Mouse (Mus musculus) heart, postnatal 0 days (tissue): Measurements from ENCODE around the gene Ushbp1. TPM values are rescaled to one million over a fixed set of nuclear protein-coding genes. Genes with fewer than 3 reads are reported as not detected.

Source experiments
- ATAC-seq: fragments of 200-750 bp; cut with Nextera tagmentation; 2 replicates; pipeline ENCODE4 v1.8.0; 2017; ENCODE audit warnings: low read depth, moderate number of reproducible peaks, moderate library complexity; ENCODE audit not compliant: insufficient read depth
- DNase-seq: peaks from one replicate; pipeline ENCODE4 v3.0.0-alpha.2; 2016; ENCODE audit warnings: low spot score
- H3K27ac ChIP-seq: fragments of 300-500 bp; sonication (generic); 2 replicates; pipeline ENCODE4 v1.5.1; 2014; ENCODE audit warnings: low read depth, mild to moderate bottlenecking
- H3K27me3 ChIP-seq: fragments of 300-500 bp; sonication (generic); 2 replicates; pipeline ENCODE4 v1.6.1; 2014; ENCODE audit warnings: low read length, mixed read lengths; ENCODE audit not compliant: control insufficient read depth, insufficient read depth
- H3K36me3 ChIP-seq: fragments of 300-500 bp; sonication (generic); replicated peaks from 2 replicates; pipeline ENCODE4 v1.6.1; 2014; ENCODE audit warnings: low read length, mixed read lengths; ENCODE audit not compliant: control insufficient read depth, insufficient read depth
- H3K4me1 ChIP-seq: fragments of 300-500 bp; sonication (generic); 2 replicates; pipeline ENCODE4 v1.6.1; 2014; ENCODE audit warnings: antibody characterized with exemption; ENCODE audit not compliant: control insufficient read depth, insufficient read depth
- H3K4me2 ChIP-seq: fragments of 300-500 bp; sonication (generic); 2 replicates; pipeline ENCODE4 v1.6.1; 2014; ENCODE audit warnings: low read depth, mild to moderate bottlenecking, low read length, moderate library complexity
- H3K4me3 ChIP-seq: fragments of 300-500 bp; sonication (generic); 2 replicates; pipeline ENCODE4 v1.5.1; 2014; ENCODE audit warnings: low read depth, low read length
- H3K9ac ChIP-seq: fragments of 300-500 bp; sonication (generic); replicated peaks from 2 replicates; pipeline ENCODE4 v1.6.1; 2014; ENCODE audit warnings: low read depth, low read length, mixed read lengths
- H3K9me3 ChIP-seq: fragments of 300-500 bp; sonication (generic); replicated peaks from 2 replicates; pipeline ENCODE4 v1.6.1; 2016; ENCODE audit warnings: low read length; ENCODE audit not compliant: control insufficient read depth
- CTCF ChIP-seq: IDR thresholded peaks from 2 replicates; pipeline ENCODE4 v1.5.1; 2016; ENCODE audit warnings: antibody characterized with exemption, control low read depth, low read depth
- EP300 ChIP-seq: IDR thresholded peaks from 2 replicates; pipeline ENCODE4 v1.6.1; 2016; ENCODE audit warnings: antibody characterized with exemption, low read depth
- WGBS: fragments of 180-500 bp; shearing (Covaris S2); extraction: QIAGEN DNeasy Blood & Tissue Kit; methylation state at CpG from one replicate; pipeline ENCODE4 v1.1.7; 2014; 5-methylcytosine and 5-hydroxymethylcytosine counted together
- polyA plus RNA-seq: library from polyadenylated mRNA; unstranded; fragments of >200 nt; fragmentation: Nextera tagmentation; extraction: Ambion mirVana; gene quantifications from 2 replicates; pipeline ENCODE4 v1.2.1, GENCODE M21; 2015
- total RNA-seq: library from RNA; depleted of rRNA; stranded (reverse); fragments of >200 nt; gene quantifications from 2 replicates; pipeline ENCODE4 v1.2.3, GENCODE M21; 2014; ENCODE audit warnings: low replicate concordance

Gene Ushbp1
- total and polyA plus RNA-seq, 2 experiments from 2014 or later: 21.6 to 47.3 TPM

DNA sequence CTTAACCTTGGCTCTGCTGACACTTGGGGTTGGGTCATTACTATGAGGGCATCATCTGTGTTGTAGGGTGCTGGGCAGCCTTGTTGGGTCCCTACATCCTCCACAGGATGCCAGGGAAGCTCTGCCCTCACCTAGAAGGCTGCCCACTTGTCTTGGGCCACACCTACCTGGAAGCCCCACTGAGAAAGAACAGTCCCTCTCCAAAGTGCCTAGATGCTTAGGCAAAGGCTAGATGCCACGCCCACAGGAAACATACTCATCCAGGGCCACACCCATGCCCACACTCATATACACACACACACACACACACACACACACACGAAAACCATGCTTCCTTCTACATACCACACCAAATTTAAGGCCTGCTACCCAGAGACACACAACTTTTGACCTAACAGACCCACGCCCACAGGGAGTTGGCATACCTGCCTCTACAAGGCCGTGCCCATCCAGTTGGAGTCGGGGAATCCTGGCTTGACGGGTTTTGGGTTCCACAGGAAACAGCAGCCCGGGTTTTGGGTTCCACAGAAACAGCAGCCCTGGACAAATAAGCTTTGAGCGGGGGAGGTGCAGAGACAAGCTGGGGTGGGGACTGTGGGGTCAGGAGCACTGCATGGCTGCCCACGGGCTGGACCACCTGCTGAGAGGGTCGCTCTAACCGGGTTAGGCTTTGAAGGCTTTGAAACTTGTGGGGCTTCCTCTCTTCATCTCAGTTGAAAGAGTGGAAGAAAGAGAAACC lies 16.1 kb upstream of the Ushbp1 start:
- WGBS: 45% methylated on average over 11 of the region's 11 CpGs

DNA sequence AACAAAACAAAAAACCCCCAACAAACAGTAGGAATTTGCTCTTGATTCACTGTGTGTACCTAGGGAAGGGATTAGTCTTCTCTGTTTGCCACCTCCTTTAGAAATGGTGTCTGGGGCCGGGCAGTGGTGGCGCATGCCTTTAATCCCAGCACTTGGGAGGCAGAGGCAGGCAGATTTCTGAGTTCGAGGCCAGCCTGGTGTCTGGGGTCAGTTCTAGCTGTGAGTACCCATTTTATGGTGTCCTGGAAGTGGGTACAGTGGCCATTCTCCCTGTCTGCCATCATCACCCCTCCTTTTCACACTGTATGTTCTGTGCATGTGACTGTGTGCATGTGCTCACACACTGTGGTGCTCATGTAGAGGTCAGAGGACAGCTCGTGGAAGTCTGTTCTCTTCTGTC lies 12.6 kb upstream of the Ushbp1 start:
- Histone ChIP-seq H3K9ac (no peak overlapping the region), H3K36me3 (peaks cover 13% of the 10 kb centered on the region; the same call in 1 of the 2 replicates), H3K27me3 (no peaks in the 10 kb centered on the region), H3K4me2 (no peak overlapping the region), H3K4me3 (no peak overlapping the region), H3K9me3 (no peaks in the 10 kb centered on the region), H3K27ac (no peak overlapping the region), H3K4me1 (peaks cover 11% of the 10 kb centered on the region)
- ATAC-seq (no peak), DNase-seq (no peak)
- TF ChIP-seq EP300: no peak
- no peak for TF ChIP-seq CTCF
- 95% methylated on average over 4 of the region's 4 CpGs for WGBS

More for the DNA sequence above, 16.1 kb upstream of the Ushbp1 start:
- no peak overlapping the region for H3K9ac ChIP-seq
- H3K36me3 ChIP-seq: peaks cover 13% of the 10 kb centered on the region; the same call in 1 of the 2 replicates
- ATAC-seq: no peak
- H3K4me2 ChIP-seq: no peak overlapping the region
- H3K4me1 ChIP-seq: peaks cover 4% of the 10 kb centered on the region
- TF ChIP-seq EP300 (no peak), CTCF (no peak)
- no peak overlapping the region for H3K4me3 ChIP-seq
- no peaks in the 10 kb centered on the region for H3K27me3 ChIP-seq
- no peaks in the 10 kb centered on the region for H3K9me3 ChIP-seq
- no peak for DNase-seq
- H3K27ac ChIP-seq: no peak overlapping the region

DNA sequence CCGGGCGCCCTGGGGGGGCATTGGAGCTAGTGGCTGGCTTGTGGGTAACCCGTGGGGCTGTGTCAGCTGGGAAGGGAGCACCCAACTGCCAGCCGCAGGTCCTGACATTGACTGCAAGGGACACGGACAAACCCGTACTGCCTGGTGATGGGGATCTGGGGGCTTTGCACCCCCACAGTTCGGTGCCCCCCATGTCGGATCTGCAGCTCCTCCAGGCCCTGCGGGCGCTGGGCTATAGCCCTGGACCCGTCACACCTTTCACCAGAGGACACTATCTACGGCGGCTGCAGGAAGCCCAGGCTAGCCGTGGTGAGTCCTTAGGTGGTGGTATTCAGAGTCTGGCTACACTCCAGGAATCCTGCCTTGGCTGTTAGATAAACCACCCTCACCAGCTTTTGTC lies 11.8 kb upstream of the Ushbp1 start:
- DNase-seq (no peak), ATAC-seq (no peak)
- Histone ChIP-seq H3K4me1 (peaks cover 11% of the 10 kb centered on the region), H3K36me3 (peaks cover 13% of the 10 kb centered on the region; the same call in 1 of the 2 replicates), H3K27ac (no peak overlapping the region), H3K4me3 (no peak overlapping the region), H3K9ac (no peak overlapping the region), H3K9me3 (no peaks in the 10 kb centered on the region), H3K27me3 (no peaks in the 10 kb centered on the region), H3K4me2 (peak overlapping the region; percentile 91; the same call in 1 of the 2 replicates)
- 80% methylated on average over 14 of the region's 14 CpGs for WGBS
- TF ChIP-seq EP300 (no peak), CTCF (no peak)

DNA sequence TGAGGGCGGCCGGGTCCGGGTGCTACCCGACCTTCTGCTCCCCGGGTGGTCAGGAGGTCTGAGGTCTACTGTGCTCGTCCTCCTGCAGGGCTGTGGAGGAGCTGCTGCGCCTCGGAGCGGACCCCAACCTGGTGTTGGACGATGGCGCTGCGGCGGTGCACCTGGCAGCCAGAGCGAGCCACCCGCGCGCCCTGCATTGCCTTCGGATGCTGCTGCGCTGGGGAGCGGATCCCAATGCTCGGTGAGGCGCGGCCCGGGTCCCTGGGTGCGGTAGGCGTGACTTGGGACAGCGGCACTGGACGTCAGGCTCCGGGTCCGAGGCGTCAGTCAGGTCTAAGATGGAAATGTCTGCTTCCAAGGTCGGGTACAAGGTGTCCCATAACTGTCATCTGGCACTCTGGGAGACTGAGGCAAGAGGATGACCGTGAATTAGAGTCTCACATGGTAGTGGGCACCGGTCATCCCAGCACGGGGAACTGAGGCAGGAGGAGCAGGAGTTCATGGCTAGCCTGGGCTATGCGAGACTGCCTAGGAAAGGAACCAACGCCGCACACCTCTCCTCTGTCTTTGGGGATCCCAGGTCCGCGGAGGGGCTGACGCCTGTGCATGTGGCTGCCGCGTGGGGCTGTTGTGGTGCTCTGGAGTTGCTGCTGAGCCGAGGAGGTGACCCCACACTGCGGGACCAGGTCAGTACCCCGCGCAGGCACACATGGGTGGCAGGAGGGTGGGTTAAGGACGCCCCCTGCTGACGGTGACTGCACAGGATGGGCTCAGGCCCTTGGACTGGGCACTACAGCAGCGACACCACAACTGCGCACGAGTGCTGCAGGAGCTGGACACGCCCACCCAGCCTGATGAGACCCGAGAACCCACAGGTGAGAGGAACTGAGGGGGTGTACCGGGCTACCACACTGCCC lies 10.8 kb upstream of the Ushbp1 start:
- DNase-seq (peak; percentile 47), ATAC-seq (peak; percentile 67)
- WGBS: under 1% methylated on average over 55 of the region's 55 CpGs
- Histone ChIP-seq H3K4me1 (peaks cover 11% of the 10 kb centered on the region), H3K9me3 (no peaks in the 10 kb centered on the region), H3K4me2 (peak overlapping the region; percentile 91), H3K27ac (no peak overlapping the region), H3K4me3 (peak overlapping the region; percentile 61), H3K9ac (peak overlapping the region; percentile 57), H3K36me3 (peaks cover 13% of the 10 kb centered on the region; the same call in 1 of the 2 replicates), H3K27me3 (no peaks in the 10 kb centered on the region)
- TF ChIP-seq EP300 (no peak), CTCF (peak; percentile 63)

DNA sequence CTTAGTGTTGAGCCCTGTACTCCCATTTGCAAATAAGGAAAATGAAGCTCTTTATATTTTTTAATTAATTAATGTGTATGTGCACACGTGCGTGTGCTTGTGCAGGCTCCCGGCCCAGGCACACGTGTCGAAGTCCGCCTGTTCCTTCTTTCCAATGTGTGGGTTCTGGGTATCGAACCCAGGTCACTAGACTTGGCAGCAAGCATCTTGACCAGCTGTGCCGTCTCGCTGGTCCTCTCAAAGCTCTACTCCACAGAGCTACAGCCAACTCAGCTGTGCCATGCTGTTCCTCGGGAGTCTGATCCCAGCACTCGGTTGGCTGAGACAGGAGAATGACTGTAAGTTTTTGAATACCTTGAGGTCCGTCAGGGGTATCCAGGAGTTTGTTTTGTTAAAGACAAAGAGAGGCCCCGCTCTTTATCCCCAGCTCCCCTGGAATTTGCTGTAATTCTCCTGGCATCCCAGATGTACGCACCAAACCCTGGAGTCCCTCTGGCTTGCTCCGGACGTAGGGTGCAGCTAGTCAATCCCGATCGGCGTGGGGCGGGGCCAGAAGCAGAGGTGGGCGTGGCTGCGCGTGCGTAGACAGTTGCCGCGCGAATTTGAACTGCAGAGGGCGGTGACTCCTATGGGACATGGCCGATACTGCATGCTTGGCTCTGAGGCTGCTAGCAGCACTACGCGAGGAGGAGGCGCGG lies 9.9 kb upstream of the Ushbp1 start, which contains the start of gene Ankle1:
TSS of gene Ankle1 (plus strand) at position 610 of the 698 bp plus-strand sequence.
- peak; percentile 93 for ATAC-seq
- Histone ChIP-seq H3K4me1 (peaks cover 11% of the 10 kb centered on the region), H3K36me3 (peaks cover 13% of the 10 kb centered on the region; the same call in 1 of the 2 replicates), H3K9ac (peak within 1 kb of the TSS; percentile 57), H3K4me3 (peak within 1 kb of the TSS; percentile 61), H3K9me3 (no peaks in the 10 kb centered on the region), H3K27me3 (no peaks in the 10 kb centered on the region), H3K27ac (no peak within 1 kb of the TSS), H3K4me2 (peak within 1 kb of the TSS; percentile 91)
- peak; percentile 89 for DNase-seq
- WGBS: 15% methylated on average over 33 of the region's 33 CpGs
- TF ChIP-seq EP300: no peak
- TF ChIP-seq CTCF: peak; percentile 64
